Mouse (Mus musculus): ENCODE results near the gene Foxp1. TPM values are rescaled to one million over a fixed set of nuclear protein-coding genes. Genes with fewer than 3 reads are reported as not detected.

The Foxp1 gene
- polyA plus RNA-seq, 1 experiment from 2014 or later: 110 TPM

DNA sequence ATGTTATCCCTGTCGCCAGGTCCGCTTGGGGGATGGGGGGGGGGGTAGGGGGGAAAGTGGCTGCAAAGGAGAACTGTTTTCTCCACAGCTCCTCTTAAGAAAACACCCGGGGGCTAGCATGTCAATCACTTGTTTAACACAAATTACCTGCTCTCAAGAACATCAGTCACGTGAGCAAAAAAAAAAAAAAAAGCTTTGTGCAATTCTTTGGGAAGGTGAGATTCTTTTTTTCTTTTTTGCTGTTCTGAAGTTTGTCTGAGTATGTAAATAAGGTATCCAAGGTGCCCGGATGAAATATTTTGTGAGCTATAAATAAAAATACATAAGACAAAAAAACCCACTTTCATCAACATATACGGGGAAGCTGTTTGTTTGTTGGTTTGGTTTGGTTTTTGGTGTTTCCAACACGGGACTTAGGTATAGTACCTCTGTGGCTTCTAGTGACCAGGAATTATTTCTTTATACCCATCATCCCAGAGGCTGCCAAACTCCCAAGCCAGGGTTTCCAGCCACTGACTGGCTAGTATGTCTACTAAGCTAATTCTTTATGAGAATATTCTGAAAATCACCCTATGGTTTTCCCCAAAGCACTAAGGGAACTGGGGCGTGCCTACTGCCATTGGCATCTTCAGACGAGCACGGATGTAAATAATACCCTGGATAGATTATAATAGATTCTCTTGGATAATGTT is 1.3 kb upstream of the Foxp1 start:
- Histone ChIP-seq H3K4me1 (ENCODE audit: control insufficient read depth, insufficient read depth, low read length) (peaks cover 2% of the 10 kb centered on the region; the same call in 1 of the 2 replicates), H3K9me3 (replicated peaks; ENCODE audit: control insufficient read depth, low read length) (0 out of 2 replicates have a peak, but pooled peaks cover 5% of the 10 kb centered on the region), H3K36me3 (ENCODE audit: control insufficient read depth, insufficient read depth, low read length) (0 out of 2 replicates have a peak, but pooled peaks cover 2% of the 10 kb centered on the region), H3K4me3 (ENCODE audit: low read depth, low read length) (peak overlapping the region; percentile 90), H3K27me3 (ENCODE audit: control insufficient read depth, insufficient read depth, low read length) (no peaks in the 10 kb centered on the region), H3K27ac (ENCODE audit: low read depth, low read length) (peak overlapping the region; percentile 100), H3K4me2 (peak overlapping the region; percentile 94), H3K9ac (ENCODE audit: low read depth, low read length) (peak overlapping the region; percentile 95)
- no peak for ATAC-seq (replicated peaks; ENCODE audit: insufficient number of reproducible peaks, low FRiP score, low TSS enrichment)
- 28% methylated on average over 10 of the region's 10 CpGs for WGBS (ENCODE audit: insufficient replicate concordance)

DNA sequence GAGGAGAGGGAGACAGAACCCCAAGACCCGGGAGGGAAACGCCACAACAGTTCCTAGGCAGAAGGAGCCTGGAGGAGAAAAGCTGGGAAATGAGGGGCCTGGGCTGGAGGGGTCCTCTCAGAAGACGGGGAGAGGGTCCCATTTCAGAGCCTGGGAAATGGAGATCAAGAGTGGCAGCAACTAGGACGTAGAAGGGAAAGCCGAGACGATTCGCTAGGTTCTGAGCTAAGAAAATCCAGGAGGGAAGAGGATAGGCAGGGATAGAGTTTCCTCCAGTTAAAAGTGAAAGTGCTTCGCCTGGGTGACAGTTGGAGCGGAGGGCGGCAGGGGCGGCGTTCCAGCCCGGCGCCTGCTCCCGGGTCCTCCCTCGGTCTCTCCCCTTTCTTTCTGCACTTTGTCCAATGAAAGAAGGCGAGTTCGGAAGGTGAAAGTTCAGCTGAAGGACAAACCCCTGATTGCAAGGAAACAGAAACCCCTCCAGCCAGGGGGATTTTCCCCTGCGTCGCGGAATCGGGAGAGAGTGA is 650 bp upstream of the Foxp1 start:
- Histone ChIP-seq H3K9ac (ENCODE audit: low read depth, low read length) (peak overlapping the region; percentile 95), H3K4me1 (ENCODE audit: control insufficient read depth, insufficient read depth, low read length) (peaks cover 2% of the 10 kb centered on the region; the same call in 1 of the 2 replicates), H3K27me3 (ENCODE audit: control insufficient read depth, insufficient read depth, low read length) (no peaks in the 10 kb centered on the region), H3K4me2 (peak overlapping the region; percentile 94), H3K9me3 (replicated peaks; ENCODE audit: control insufficient read depth, low read length) (0 out of 2 replicates have a peak, but pooled peaks cover 5% of the 10 kb centered on the region), H3K36me3 (ENCODE audit: control insufficient read depth, insufficient read depth, low read length) (0 out of 2 replicates have a peak, but pooled peaks cover 2% of the 10 kb centered on the region), H3K4me3 (ENCODE audit: low read depth, low read length) (peak overlapping the region; percentile 90), H3K27ac (ENCODE audit: low read depth, low read length) (peak overlapping the region; percentile 100)
- ATAC-seq (replicated peaks; ENCODE audit: insufficient number of reproducible peaks, low FRiP score, low TSS enrichment): peak; percentile 67; the same call in 1 of the 2 replicates
- WGBS (ENCODE audit: insufficient replicate concordance): under 1% methylated on average over 22 of the region's 22 CpGs

DNA sequence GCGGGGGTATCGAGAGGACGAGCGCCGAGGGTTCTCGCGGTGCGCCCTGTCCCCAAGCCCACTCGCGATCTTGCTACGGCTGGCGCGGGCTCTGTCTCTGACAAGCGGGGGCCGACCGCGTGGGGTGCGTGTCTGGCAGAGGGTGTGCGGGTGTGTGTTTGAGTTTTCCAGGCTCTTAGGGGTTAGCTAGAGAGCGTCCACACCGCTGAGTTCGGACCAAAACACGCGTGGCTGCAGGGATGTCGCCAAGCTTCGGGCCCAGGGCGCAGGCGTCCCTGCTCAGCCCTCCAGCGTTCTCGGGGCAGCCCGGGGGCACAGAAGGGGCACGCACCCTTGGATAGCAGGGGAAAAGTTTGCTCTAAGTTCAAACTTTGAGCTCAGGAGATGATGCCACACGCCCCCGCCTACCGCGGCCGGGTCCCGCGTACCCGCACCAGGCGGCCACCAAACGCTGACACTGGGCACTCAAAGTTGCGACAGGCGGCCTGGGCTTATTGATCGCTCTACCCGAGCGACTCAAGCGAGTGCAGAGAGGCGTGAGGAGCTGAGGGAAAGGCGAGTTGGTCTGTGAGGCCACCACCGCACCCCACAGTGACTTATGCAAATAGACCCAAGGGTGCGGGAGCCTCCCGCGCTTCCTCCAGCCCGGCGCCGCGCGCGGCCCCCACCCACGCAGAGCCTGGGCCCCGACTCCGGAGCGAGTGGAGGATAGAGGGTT is 721 bp downstream of the Foxp1 start:
- ATAC-seq (replicated peaks; ENCODE audit: insufficient number of reproducible peaks, low FRiP score, low TSS enrichment): no peak; the same call in 1 of the 2 replicates
- under 1% methylated on average over 64 of the region's 64 CpGs for WGBS (ENCODE audit: insufficient replicate concordance)
- peak overlapping the region; percentile 95 for H3K9ac ChIP-seq (ENCODE audit: low read depth, low read length)
- H3K9me3 ChIP-seq (replicated peaks; ENCODE audit: control insufficient read depth, low read length): no peaks in the 10 kb centered on the region
- no peaks in the 10 kb centered on the region for H3K27me3 ChIP-seq (ENCODE audit: control insufficient read depth, insufficient read depth, low read length)
- peak overlapping the region; percentile 94 for H3K4me2 ChIP-seq
- H3K4me3 ChIP-seq (ENCODE audit: low read depth, low read length): peak overlapping the region; percentile 90
- H3K4me1 ChIP-seq (ENCODE audit: control insufficient read depth, insufficient read depth, low read length): peaks cover 2% of the 10 kb centered on the region; the same call in 1 of the 2 replicates
- peak overlapping the region; percentile 100 for H3K27ac ChIP-seq (ENCODE audit: low read depth, low read length)
- 0 out of 2 replicates have a peak, but pooled peaks cover 2% of the 10 kb centered on the region for H3K36me3 ChIP-seq (ENCODE audit: control insufficient read depth, insufficient read depth, low read length)

DNA sequence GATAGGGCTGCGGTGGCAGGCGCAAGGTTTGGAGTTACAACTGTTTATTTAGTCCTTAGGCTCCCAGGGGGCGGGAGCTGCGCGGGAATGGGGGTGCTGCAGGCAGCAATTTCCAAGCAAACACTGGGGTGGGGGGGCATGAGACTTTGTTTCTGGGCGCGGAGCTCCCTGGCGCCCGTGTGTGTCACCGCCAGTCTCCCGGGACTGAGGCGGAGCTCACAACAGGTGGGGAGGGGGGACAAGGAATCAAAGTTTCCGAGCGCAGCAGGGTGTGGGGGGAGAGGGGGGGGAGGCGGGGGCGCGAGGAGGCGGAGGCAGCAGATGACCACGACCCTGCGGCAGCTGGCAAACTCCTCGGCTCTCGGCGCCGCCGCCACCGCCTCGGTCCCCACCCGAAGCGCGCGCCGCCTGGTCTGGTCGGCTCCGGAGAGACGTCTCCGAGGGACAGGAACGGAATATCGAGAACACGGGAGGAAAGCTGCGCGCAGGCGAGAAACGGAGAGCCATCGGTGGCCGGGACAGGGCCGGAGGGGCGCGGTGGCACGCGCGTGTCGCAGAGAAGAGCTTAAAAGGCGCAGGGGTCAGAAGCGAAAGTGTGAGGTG is 1.4 kb downstream of the Foxp1 start:
- Histone ChIP-seq H3K4me1 (ENCODE audit: control insufficient read depth, insufficient read depth, low read length) (peaks cover 2% of the 10 kb centered on the region; the same call in 1 of the 2 replicates), H3K9me3 (replicated peaks; ENCODE audit: control insufficient read depth, low read length) (no peaks in the 10 kb centered on the region), H3K27ac (ENCODE audit: low read depth, low read length) (peak overlapping the region; percentile 100), H3K4me3 (ENCODE audit: low read depth, low read length) (peak overlapping the region; percentile 90), H3K27me3 (ENCODE audit: control insufficient read depth, insufficient read depth, low read length) (no peaks in the 10 kb centered on the region), H3K9ac (ENCODE audit: low read depth, low read length) (peak overlapping the region; percentile 95), H3K36me3 (ENCODE audit: control insufficient read depth, insufficient read depth, low read length) (no peaks in the 10 kb centered on the region), H3K4me2 (peak overlapping the region; percentile 94)
- ATAC-seq (replicated peaks; ENCODE audit: insufficient number of reproducible peaks, low FRiP score, low TSS enrichment): peak; percentile 68
- under 1% methylated on average over 48 of the region's 54 CpGs for WGBS (ENCODE audit: insufficient replicate concordance)

DNA sequence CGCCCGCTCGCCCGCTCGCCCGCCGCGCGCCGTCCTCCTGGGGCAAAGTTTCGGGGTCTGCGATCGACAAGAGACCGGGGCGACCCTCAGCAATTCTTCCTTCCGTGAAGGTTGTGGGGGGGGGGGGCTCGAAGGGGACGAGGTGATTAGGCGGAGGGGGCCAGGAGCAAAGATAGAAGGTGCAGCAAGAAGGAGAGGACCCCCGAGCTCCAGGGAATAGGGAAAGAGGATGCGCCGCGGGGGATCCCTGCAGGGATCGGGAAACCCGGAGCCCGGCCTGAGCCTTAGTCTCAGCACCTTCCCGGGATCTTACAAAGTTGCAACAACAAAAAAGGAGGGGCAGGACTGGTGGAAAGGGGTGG is 1.9 kb downstream of the Foxp1 start:
- Histone ChIP-seq H3K4me1 (ENCODE audit: control insufficient read depth, insufficient read depth, low read length) (peaks cover 2% of the 10 kb centered on the region; the same call in 1 of the 2 replicates), H3K9me3 (replicated peaks; ENCODE audit: control insufficient read depth, low read length) (no peaks in the 10 kb centered on the region), H3K9ac (ENCODE audit: low read depth, low read length) (peak overlapping the region; percentile 95), H3K27ac (ENCODE audit: low read depth, low read length) (peak overlapping the region; percentile 100), H3K36me3 (ENCODE audit: control insufficient read depth, insufficient read depth, low read length) (no peaks in the 10 kb centered on the region), H3K4me2 (peak overlapping the region; percentile 94), H3K27me3 (ENCODE audit: control insufficient read depth, insufficient read depth, low read length) (no peaks in the 10 kb centered on the region), H3K4me3 (ENCODE audit: low read depth, low read length) (peak overlapping the region; percentile 90)
- 0% methylated on average over 26 of the region's 27 CpGs for WGBS (ENCODE audit: insufficient replicate concordance)
- ATAC-seq (replicated peaks; ENCODE audit: insufficient number of reproducible peaks, low FRiP score, low TSS enrichment): no peak

DNA sequence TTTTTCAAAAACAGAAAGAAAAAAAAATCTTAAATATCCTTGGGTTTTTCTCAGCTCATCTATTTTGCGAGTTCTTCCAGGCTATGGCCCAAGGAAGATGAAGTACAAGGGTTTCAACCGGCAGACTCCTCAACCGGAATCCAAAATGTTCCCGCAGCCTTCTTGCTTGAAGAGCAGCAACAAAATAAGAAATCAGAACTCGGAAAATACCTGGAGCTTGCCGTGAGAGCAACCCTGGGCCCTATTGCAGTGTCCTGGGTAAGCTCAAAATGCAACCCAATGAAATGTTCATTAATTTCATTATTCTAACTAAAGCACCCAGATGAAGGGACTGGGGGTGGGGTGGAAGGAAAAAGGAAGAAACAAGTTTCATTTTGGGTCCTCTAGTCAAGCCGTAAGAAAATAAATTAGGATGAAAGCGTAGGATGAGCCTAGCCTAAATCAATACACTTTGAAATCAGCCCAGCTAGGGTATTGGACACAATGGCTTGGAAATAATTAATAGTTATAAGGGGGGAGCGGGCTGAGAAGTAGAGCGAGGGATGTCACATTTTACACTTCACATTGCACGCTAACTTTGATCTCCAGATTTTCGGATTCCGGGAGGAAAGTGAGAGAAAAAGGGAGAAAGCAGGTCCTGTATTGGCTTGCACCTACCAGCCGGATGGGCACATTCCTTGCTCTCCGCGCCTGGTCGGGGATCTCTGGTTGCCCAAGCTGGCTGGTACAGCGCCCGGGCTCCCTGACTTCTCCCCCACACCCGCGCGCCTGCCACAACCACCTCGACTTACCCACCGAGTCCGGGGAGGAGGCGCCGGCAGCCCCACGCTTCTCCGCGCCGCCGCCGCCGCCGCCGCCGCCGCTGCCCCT is 2.5 kb downstream of the Foxp1 start:
- Histone ChIP-seq H3K9me3 (replicated peaks; ENCODE audit: control insufficient read depth, low read length) (no peaks in the 10 kb centered on the region), H3K36me3 (ENCODE audit: control insufficient read depth, insufficient read depth, low read length) (no peaks in the 10 kb centered on the region), H3K27ac (ENCODE audit: low read depth, low read length) (peak overlapping the region; percentile 100), H3K4me3 (ENCODE audit: low read depth, low read length) (peak overlapping the region; percentile 90), H3K4me1 (ENCODE audit: control insufficient read depth, insufficient read depth, low read length) (peaks cover 2% of the 10 kb centered on the region; the same call in 1 of the 2 replicates), H3K9ac (ENCODE audit: low read depth, low read length) (peak overlapping the region; percentile 95), H3K4me2 (peak overlapping the region; percentile 94), H3K27me3 (ENCODE audit: control insufficient read depth, insufficient read depth, low read length) (no peaks in the 10 kb centered on the region)
- no peak for ATAC-seq (replicated peaks; ENCODE audit: insufficient number of reproducible peaks, low FRiP score, low TSS enrichment)
- WGBS (ENCODE audit: insufficient replicate concordance): 4% methylated on average over 28 of the region's 38 CpGs

DNA sequence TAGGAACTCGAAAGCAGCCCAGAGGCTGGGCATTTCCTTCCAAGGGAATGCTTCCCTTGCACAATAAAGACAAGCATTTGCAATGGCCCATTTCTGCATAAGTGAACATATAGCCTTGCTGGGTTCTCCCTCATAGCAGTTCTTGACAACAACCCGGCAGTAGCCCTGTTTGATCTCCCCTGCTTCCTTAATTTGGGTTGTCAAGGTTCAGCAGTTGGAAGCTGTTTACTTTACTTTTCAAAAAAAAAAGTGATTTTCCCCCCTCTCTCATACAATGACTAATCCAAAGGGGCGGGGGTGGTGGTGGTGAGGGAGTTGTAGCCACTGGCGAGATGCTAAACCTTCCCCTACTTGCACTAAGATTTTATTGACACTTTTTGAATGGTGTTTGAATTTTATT is 3.5 kb downstream of the Foxp1 start:
- WGBS (ENCODE audit: insufficient replicate concordance): 40% methylated on average over 4 of the region's 4 CpGs
- no peak overlapping the region for H3K9ac ChIP-seq (ENCODE audit: low read depth, low read length)
- H3K36me3 ChIP-seq (ENCODE audit: control insufficient read depth, insufficient read depth, low read length): no peaks in the 10 kb centered on the region
- H3K27ac ChIP-seq (ENCODE audit: low read depth, low read length): no peak overlapping the region
- no peak for ATAC-seq (replicated peaks; ENCODE audit: insufficient number of reproducible peaks, low FRiP score, low TSS enrichment)
- H3K4me2 ChIP-seq: peak overlapping the region; percentile 94; the same call in 1 of the 2 replicates
- no peak overlapping the region for H3K4me3 ChIP-seq (ENCODE audit: low read depth, low read length)
- H3K9me3 ChIP-seq (replicated peaks; ENCODE audit: control insufficient read depth, low read length): no peaks in the 10 kb centered on the region
- no peaks in the 10 kb centered on the region for H3K27me3 ChIP-seq (ENCODE audit: control insufficient read depth, insufficient read depth, low read length)
- H3K4me1 ChIP-seq (ENCODE audit: control insufficient read depth, insufficient read depth, low read length): peaks cover 2% of the 10 kb centered on the region; the same call in 1 of the 2 replicates
